ENCODE assay signal across 8 mouse cellular contexts in genomic region chr2:33130526-33131483, GRCm38 (mm10). TPM values are rescaled to one million over a fixed set of nuclear protein-coding genes. Genes with fewer than 3 reads are reported as not detected.
DNase-seq lines count a peak whose midpoint lies in the region; ATAC-seq and TF ChIP-seq lines count a peak whose summit lies in the region.

No protein-coding gene starts in this region.

- no peak overlapping the region for H3K27ac ChIP-seq in forebrain, embryonic 12.5 days
- H3K27ac ChIP-seq in heart, postnatal 0 days (ENCODE audit: low read depth), result peak overlapping the region; percentile 63
- H3K27ac ChIP-seq in liver, embryonic 16.5 days (ENCODE audit: low read length), result no peak overlapping the region; the same call in 1 of the 2 replicates
- peak overlapping the region; percentile 49; the same call in 1 of the 2 replicates for H3K27ac ChIP-seq in neural tube, embryonic 13.5 days (replicated peaks)
- peak overlapping the region; percentile 97 for H3K27ac ChIP-seq in testis, adult 2 months (ENCODE audit: control insufficient read depth, insufficient read depth, low read depth, low read length)

- H3K27me3 ChIP-seq in E14TG2a.4 (ENCODE audit: insufficient read depth, low read length), result peaks cover 18% of the 10 kb centered on the region
- H3K27me3 ChIP-seq in forebrain, embryonic 12.5 days, result peaks cover 35% of the 10 kb centered on the region
- 0 out of 2 replicates have a peak, but pooled peaks cover 6% of the 10 kb centered on the region for H3K27me3 ChIP-seq in heart, postnatal 0 days (ENCODE audit: control insufficient read depth, insufficient read depth, low read length)
- H3K27me3 ChIP-seq in liver, embryonic 16.5 days (ENCODE audit: control insufficient read depth, insufficient read depth, low read depth, low read length), result peaks cover 38% of the 10 kb centered on the region
- H3K27me3 ChIP-seq in neural tube, embryonic 13.5 days, result peaks cover 29% of the 10 kb centered on the region
- no peaks in the 10 kb centered on the region for H3K27me3 ChIP-seq in testis, adult 2 months (ENCODE audit: control insufficient read depth, insufficient read depth, low read length)

- H3K9ac ChIP-seq in forebrain, embryonic 12.5 days, result peak overlapping the region; percentile 81
- H3K9ac ChIP-seq in heart, postnatal 0 days (replicated peaks; ENCODE audit: low read depth, low read length), result peak overlapping the region; percentile 49
- peak overlapping the region; percentile 46 for H3K9ac ChIP-seq in liver, embryonic 16.5 days (ENCODE audit: low read depth, low read length)
- peak overlapping the region; percentile 82 for H3K9ac ChIP-seq in neural tube, embryonic 13.5 days

- peak; percentile 94 for DNase-seq in c-Kit-positive CD71-positive TER-119-positive erythroid progenitor cells, embryonic 14.5 days (ENCODE audit: low spot score)
- DNase-seq in heart, postnatal 0 days (ENCODE audit: low spot score), result peak; percentile 98
- peak; percentile 100 for DNase-seq in kidney, postnatal 4 days

- TF ChIP-seq POLR2A in testis, adult 2 months (IDR thresholded peaks at IDR 0.05; ENCODE audit: control insufficient read depth, low read depth, low read length), result peak; percentile 86

- no peaks in the 10 kb centered on the region for H3K9me3 ChIP-seq in E14TG2a.4 (ENCODE audit: low read length)
- no peaks in the 10 kb centered on the region for H3K9me3 ChIP-seq in forebrain, embryonic 12.5 days
- no peaks in the 10 kb centered on the region for H3K9me3 ChIP-seq in heart, postnatal 0 days (replicated peaks; ENCODE audit: control insufficient read depth, low read length)
- no peaks in the 10 kb centered on the region for H3K9me3 ChIP-seq in liver, embryonic 16.5 days (replicated peaks; ENCODE audit: control insufficient read depth, low read length)
- H3K9me3 ChIP-seq in neural tube, embryonic 13.5 days, result no peaks in the 10 kb centered on the region

- H3K4me3 ChIP-seq in E14TG2a.4 (replicated peaks; ENCODE audit: low read length), result peak overlapping the region; percentile 94
- peak overlapping the region; percentile 70 for H3K4me3 ChIP-seq in forebrain, embryonic 12.5 days (replicated peaks)
- peak overlapping the region; percentile 58 for H3K4me3 ChIP-seq in heart, postnatal 0 days (ENCODE audit: low read depth, low read length)
- H3K4me3 ChIP-seq in liver, embryonic 16.5 days (ENCODE audit: low read depth, low read length), result peak overlapping the region; percentile 67
- peak overlapping the region; percentile 65 for H3K4me3 ChIP-seq in neural tube, embryonic 13.5 days
- H3K4me3 ChIP-seq in testis, adult 2 months (ENCODE audit: control insufficient read depth, low read depth, low read length), result peak overlapping the region; percentile 94

- H3K36me3 ChIP-seq in E14TG2a.4 (ENCODE audit: insufficient read depth, low read length), result peaks cover 7% of the 10 kb centered on the region; the same call in 1 of the 2 replicates
- H3K36me3 ChIP-seq in forebrain, embryonic 12.5 days (replicated peaks), result no peaks in the 10 kb centered on the region
- no peaks in the 10 kb centered on the region for H3K36me3 ChIP-seq in heart, postnatal 0 days (replicated peaks; ENCODE audit: control insufficient read depth, insufficient read depth, low read length)
- no peaks in the 10 kb centered on the region for H3K36me3 ChIP-seq in liver, embryonic 16.5 days (ENCODE audit: control insufficient read depth, insufficient read depth)
- no peaks in the 10 kb centered on the region for H3K36me3 ChIP-seq in neural tube, embryonic 13.5 days
- H3K36me3 ChIP-seq in testis, adult 2 months (ENCODE audit: control insufficient read depth, insufficient read depth, low read length), result no peaks in the 10 kb centered on the region; the same call in 1 of the 2 replicates

- under 1% methylated on average over 45 of the region's 55 CpGs for WGBS in forebrain, embryonic 12.5 days
- WGBS in heart, postnatal 0 days, result 1% methylated on average over 52 of the region's 55 CpGs
- WGBS in liver, embryonic 16.5 days (ENCODE audit: insufficient replicate concordance), result under 1% methylated on average over 49 of the region's 55 CpGs
- WGBS in neural tube, embryonic 13.5 days, result under 1% methylated on average over 53 of the region's 55 CpGs

- ATAC-seq in forebrain, embryonic 12.5 days (ENCODE audit: low FRiP score), result peak; percentile 89
- ATAC-seq in heart, postnatal 0 days (ENCODE audit: insufficient read depth, low read depth), result peak; percentile 88
- peak; percentile 91 for ATAC-seq in liver, embryonic 16.5 days (ENCODE audit: low read depth)
- peak; percentile 91 for ATAC-seq in neural tube, embryonic 13.5 days (ENCODE audit: low read depth)

- no peak for TF ChIP-seq CTCF in E14TG2a.4 (conservative IDR thresholded peaks at IDR 0.05; ENCODE audit: low read length)
- TF ChIP-seq CTCF in heart, postnatal 0 days (IDR thresholded peaks at IDR 0.05; ENCODE audit: low read depth), result no peak
- no peak for TF ChIP-seq CTCF in testis, adult 2 months (IDR thresholded peaks at IDR 0.05; ENCODE audit: control insufficient read depth, insufficient read depth, insufficient replicate concordance, low read depth, low read length)

- peak overlapping the region; percentile 98 for H3K4me2 ChIP-seq in forebrain, embryonic 12.5 days
- H3K4me2 ChIP-seq in heart, postnatal 0 days (ENCODE audit: low read depth, low read length), result peak overlapping the region; percentile 84
- peak overlapping the region; percentile 93 for H3K4me2 ChIP-seq in liver, embryonic 16.5 days (ENCODE audit: low read depth, low read length)
- peak overlapping the region; percentile 98 for H3K4me2 ChIP-seq in neural tube, embryonic 13.5 days

- TF ChIP-seq EP300 in heart, postnatal 0 days (IDR thresholded peaks at IDR 0.05; ENCODE audit: low read depth), result no peak

- H3K4me1 ChIP-seq in E14TG2a.4 (replicated peaks; ENCODE audit: low read depth, low read length), result peaks cover 32% of the 10 kb centered on the region
- H3K4me1 ChIP-seq in forebrain, embryonic 12.5 days, result peaks cover 19% of the 10 kb centered on the region
- H3K4me1 ChIP-seq in heart, postnatal 0 days (ENCODE audit: control insufficient read depth, insufficient read depth), result peaks cover 14% of the 10 kb centered on the region
- H3K4me1 ChIP-seq in liver, embryonic 16.5 days (ENCODE audit: control insufficient read depth, low read depth, low read length), result peaks cover 21% of the 10 kb centered on the region
- H3K4me1 ChIP-seq in neural tube, embryonic 13.5 days (replicated peaks), result peaks cover 24% of the 10 kb centered on the region
- H3K4me1 ChIP-seq in testis, adult 2 months (ENCODE audit: control insufficient read depth, insufficient read depth, low read length), result peaks cover 14% of the 10 kb centered on the region

RNA-seq across cellular contexts. Expression of gene Garnl3, which starts 0.6 kb away (rescaled TPM):
- 14.5 and 15.1 TPM in 2 replicates for polyA plus RNA-seq in forebrain, embryonic 12.5 days (2016; fragmentation: Nextera tagmentation; extraction: Ambion mirVana)
- total RNA-seq in heart, postnatal 0 days (2014; rRNA removed; ENCODE audit: low replicate concordance), result 4.0 and 6.3 TPM in 2 replicates
- 6.1 TPM in 2 replicates for polyA plus RNA-seq in heart, postnatal 0 days (2015; fragmentation: Nextera tagmentation; extraction: Ambion mirVana)
- 1.0 and 1.1 TPM in 2 replicates for polyA plus RNA-seq in liver, embryonic 16.5 days (2015; fragmentation: Nextera tagmentation; extraction: Ambion mirVana)
- polyA plus RNA-seq in neural tube, embryonic 13.5 days (2015; fragmentation: Nextera tagmentation; extraction: Ambion mirVana), result 27.6 and 33.4 TPM in 2 replicates
- 46.5 and 54.3 TPM in 2 replicates for polyA plus RNA-seq in testis, adult 2 months (2012; rRNA removed)

Comparison
In these comparisons a context has a peak if more than half of its experiments do, and no peak if none do; other contexts are left out.
1. H3K27ac ChIP-seq: peak in heart, postnatal 0 days (single experiment), neural tube, embryonic 13.5 days (single experiment) and testis, adult 2 months (single experiment); none in forebrain, embryonic 12.5 days (single experiment) and liver, embryonic 16.5 days (single experiment).
2. Peak in every context shown above with its lines, with median percentiles within 50 percentile points of each other: H3K4me3 ChIP-seq, DNase-seq, ATAC-seq, H3K4me2 ChIP-seq and H3K9ac ChIP-seq.